Mouse (Mus musculus): Measurements from ENCODE around the gene 2210016L21Rik. TPM values are rescaled to one million over a fixed set of nuclear protein-coding genes. Genes with fewer than 3 reads are reported as not detected.
"Not testable (repeated sequence)": the region's sequence is repeated elsewhere in the genome, so short reads cannot be mapped to it uniquely, and the experiment has no call there.

Gene 2210016L21Rik
- total RNA-seq (2021) = 10 to 100 TPM; 36.7 to 39.0 TPM
- long read RNA-seq, experiment 1, transcript 2210016L21Rik-201 (6 exons, 2,607 nt) = major isoform, 20 of 23 reads
- long read RNA-seq, experiment 1, partial matches to known transcripts = 0 of 23 reads
- long read RNA-seq, experiment 1, other reads (novel, unspliced or antisense) = 3 of 23 reads
- long read RNA-seq, experiment 2, transcript 2210016L21Rik-201 (6 exons, 2,607 nt) = major isoform, 44 of 51 reads
- long read RNA-seq, experiment 2, partial matches to known transcripts = 3 of 51 reads
- long read RNA-seq, experiment 2, other reads (novel, unspliced or antisense) = 4 of 51 reads

DNA sequence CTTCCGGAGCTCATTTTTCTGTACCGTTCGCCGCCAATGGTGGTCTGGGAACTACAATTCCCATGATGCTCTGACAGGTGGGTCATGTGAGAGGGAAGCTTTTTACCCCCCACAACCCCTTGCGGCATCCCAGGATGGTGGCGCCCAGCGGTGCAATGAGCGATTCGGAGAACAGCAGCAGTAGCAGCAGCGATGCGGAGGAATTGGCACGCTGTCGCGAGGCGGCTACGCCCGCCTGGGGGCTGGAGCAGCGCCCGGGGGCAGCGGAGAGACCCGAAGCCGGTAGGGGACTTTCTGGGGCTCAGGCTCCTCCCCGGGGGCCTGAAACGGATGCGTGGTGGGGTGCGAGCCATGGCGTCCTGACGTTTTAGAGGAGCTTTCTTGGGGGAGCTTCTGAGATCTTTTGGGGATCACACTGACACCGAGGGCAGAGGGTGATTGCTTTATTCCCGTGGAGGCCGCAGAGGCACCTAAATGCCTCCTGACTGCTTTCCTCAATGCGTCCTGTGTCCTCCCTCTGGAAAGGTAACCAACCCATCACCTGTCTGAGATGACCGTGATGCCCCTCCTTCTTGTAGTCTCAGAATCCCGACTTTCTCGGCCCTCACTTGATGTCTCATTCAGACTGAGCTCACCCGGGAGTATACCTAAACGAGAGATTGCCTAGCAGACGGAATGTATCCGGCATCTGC is at the start of gene 2210016L21Rik:
TSS of gene 2210016L21Rik (plus strand) at position 85 of the 692 bp plus-strand sequence.
- DNase-seq (ENCODE audit: low spot score in 2 of 2) = peak; percentile 70 to 76

DNA sequence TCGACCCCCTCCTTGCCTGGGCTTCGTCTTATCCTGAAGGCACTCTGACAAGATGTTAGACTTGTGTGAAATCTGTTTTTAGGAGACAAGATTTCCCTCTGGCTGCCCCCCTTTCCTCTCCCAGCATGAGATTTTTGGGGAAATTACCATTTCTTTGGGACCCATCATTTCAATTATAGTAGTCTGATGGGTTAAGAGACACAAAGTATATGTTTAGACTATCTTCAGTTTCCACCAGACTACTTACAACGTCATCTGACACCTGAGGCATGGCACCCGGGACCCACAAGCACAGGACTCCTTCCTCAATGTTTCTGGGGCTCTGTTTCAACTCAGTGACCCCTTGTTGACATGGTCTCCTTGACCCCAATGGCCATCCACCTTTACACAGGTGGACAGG is 46.4 kb upstream of the 2210016L21Rik start:
- no peak for DNase-seq (ENCODE audit: low spot score in 2 of 2)

DNA sequence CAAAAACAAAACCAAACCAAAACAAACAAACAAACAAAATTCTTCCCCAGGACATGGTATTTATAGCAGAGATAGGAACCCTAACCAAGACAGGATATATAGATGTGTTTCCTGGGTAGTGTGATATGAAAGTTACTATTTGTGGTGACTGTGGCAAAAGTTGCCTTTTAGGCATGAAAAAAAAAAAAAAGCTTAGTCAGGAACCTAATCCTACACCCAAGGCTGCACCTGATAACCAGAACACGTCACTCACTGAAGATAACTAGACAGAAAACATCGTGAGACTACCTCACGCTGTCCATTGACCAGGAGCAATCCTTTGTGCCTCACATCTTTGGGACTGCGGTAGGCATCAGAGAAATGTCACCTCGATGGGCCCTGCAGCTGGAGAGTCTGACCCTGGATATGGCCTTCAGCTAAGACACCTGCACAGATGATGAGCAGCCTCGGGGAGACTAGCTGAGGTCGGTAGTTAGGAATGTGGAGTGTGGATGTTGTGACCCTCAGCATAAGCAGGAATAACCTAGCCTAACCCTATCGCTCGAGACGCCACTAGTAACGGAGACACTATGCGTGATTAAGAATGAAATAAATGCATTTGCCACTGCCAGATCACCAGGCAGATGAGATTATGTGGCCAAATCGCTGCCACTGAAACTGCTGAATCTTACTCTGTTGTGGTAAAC is 45.1 kb upstream of the 2210016L21Rik start, which contains the start of gene Oasl2:
TSS of gene Oasl2 (plus strand) at position 249 of the 686 bp plus-strand sequence.
- no peak for DNase-seq (ENCODE audit: low spot score in 2 of 2)

DNA sequence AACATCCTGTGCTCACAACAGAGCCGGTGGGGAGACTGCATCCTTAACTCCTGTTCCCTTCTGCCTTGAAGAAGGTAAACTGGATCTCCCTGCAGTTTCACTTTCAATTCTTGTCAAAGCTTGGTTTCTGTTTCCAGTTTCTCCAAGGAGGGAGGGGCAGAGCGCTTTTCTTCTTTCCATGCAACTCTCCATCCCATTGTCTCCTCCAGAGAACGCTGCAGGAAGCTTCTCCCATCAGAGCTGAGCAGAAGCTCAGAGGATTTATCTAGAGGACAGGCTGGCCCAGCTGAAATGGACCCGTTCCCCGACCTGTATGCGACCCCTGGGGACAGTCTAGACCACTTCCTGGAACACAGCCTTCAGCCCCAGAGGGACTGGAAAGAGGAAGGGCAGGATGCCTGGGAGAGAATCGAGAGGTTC is 44.6 kb upstream of the 2210016L21Rik start:
- DNase-seq (ENCODE audit: low spot score in 2 of 2) = peak; percentile 12 to 37

DNA sequence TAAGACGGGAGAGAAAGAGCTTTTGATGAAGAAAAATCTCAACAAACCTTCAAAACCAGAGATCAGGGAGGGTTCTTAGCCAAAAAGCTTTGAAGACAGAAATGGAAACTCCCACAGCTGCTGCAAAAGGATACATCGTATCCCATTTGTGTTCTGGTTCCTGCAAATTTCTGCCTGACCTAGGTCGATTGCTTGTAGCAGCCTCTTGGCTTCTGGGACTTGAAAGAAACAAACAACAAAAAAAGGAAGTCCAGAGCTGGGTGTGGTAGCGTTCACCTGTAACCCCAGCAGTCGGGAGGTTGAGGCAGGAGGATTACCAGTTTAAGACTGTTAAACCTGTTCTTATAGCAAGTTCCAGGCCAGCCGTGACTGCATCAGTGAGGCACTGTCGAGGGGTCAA is 43.1 kb upstream of the 2210016L21Rik start:
- DNase-seq (ENCODE audit: low spot score in 2 of 2) = no peak

DNA sequence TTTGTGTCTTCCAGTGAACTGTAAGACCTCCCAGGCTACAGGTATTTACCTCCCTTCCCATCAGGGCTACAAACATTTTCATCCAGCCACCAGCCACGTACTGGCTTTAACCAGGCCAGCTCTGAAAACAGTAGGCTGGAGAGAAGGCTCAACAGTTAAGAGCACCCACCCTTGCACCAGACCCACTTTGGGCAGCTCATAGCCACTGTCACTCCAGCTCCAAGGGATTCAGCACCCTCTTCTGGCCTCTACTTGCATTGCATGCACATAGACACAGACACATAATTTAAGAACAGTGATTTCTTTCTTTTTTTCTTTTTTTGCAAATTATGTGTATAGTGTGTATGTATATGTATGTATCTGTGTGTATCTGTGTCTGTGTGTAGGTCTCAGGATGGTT is 39.5 kb upstream of the 2210016L21Rik start:
- peak; percentile 35 to 59 for DNase-seq (ENCODE audit: low spot score in 2 of 2)

DNA sequence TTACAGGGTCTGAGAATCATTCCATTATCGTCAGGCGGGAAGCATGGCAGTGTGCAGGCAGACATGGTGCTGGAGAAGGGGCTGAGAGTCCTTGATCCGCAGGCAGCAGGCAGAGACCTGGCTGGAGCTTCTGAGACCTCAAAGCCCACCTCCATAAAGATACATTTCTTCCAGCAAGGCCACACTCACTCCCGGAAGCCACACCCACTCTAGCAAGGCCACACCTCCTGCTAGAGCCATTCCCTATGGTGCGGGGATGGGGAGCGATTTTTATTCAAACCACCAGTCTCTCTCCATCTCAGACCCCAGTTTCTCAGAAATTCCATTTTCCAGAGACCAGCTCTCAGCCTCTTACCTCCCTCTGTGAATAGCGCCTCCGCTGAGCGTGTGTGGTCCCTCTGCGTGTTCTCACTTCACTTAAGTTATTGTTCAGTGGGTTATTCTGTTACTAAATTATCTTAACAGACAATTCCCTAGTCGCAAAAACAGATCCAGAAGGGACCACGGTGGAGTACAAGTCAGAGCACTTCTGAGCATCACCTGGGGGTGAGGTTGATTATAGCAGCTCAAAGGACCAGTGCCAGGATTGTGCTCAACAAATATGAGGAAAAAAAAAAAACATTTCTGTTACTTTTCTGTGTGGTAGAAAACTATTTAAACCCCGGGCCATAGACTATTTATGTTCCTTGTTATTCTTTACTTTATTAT is 33.2 kb upstream of the 2210016L21Rik start:
- DNase-seq (ENCODE audit: low spot score in 2 of 2) = no peak

DNA sequence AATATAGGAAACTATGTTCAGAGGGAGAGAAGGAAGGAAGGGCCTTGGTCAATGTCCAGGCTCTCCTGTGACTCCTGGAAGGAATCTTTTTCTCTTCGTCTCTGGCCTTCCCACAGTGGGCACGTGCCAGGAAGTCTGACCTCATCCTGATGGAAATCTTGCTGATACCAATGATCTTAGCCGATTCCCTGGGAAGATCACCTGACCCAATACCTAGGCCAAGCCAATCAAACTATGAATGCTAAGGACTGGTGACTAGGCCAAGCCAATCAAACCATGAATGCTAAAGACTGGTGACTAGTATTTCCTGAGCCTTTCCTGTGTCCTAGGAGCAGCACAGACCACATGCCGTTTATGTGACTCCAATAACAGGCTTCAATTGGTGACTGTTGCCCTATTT is 28.3 kb upstream of the 2210016L21Rik start:
- DNase-seq (ENCODE audit: low spot score in 2 of 2) = no peak

DNA sequence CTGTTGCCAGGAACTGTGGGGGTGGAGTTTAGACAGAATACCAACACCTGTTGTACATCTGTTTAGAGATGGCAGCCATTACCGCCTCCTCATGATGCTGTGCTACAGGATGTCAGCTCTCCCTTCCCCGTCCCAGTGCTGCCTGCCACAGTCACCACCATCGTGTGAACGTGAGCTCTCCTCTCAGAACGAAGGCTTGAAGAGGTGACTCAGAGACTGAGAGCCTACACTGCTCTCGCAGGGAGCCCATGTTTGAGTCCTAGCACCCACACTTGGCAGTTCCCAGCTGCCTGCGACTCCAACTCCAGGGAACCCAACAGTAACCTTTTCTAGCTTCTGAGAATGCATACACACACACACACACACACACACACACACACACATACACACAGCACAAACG is 27.1 kb upstream of the 2210016L21Rik start:
- no peak for DNase-seq (ENCODE audit: low spot score in 2 of 2)

DNA sequence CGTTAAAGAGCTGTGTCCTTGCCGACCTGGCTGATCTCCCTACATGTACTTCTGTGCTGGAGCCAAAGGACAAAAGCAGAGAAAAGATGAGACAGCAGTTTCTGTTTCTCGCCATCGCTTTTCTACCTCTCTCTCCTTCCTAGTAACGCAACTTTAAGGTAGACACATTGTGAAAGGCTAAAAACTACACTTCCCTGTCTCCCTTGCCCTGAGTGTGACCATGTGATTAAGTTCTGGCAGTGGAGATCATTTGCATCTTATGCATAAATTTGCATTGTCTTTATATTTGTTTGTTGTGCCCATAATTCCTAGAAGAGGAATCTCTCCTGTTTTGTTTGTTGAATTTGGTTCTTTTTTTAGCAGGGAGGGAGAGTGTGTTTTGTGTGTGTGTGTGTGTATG is 26.1 kb upstream of the 2210016L21Rik start:
- DNase-seq (ENCODE audit: low spot score in 2 of 2) = no peak

DNA sequence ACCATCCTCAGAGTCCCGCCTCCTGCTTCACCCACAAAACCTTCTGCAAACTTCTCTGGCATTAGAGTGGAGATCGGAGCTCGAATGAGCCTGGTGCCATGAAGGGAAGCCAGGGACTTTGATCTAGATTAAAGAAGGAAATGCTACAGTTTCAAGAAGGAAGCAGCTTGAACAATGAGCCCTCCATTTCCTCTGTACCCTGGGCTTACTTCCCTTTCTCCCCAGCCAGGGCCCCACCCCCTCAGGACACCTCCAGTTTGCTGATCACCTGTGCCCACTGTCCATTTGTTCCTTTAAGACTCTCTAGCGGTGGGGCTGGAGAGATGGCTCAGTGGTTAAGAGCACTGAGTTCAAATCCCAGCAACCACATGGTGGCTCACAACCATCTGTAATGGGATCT is 25.2 kb upstream of the 2210016L21Rik start:
- no peak for DNase-seq (ENCODE audit: low spot score in 2 of 2)

DNA sequence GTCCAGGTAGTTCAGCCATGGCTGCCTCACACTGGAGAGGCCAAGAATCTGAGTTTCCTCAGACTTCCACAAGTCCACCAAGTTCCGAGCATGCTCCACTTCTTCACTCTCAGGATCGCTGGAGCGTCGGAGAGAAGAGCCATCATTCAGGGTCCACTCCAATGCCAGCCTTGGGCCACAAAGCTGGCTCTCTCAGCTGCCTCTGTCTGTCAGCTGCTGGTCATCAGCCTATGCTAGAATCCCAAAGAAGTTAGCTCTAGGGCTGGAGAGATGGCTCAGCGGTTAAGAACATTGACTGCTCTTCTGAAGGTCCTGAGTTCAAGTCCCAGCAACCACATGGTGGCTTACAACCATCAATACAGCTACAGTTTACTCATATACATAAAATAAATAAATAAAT is 24.6 kb upstream of the 2210016L21Rik start:
- DNase-seq (ENCODE audit: low spot score in 2 of 2) = not testable (repeated sequence)

DNA sequence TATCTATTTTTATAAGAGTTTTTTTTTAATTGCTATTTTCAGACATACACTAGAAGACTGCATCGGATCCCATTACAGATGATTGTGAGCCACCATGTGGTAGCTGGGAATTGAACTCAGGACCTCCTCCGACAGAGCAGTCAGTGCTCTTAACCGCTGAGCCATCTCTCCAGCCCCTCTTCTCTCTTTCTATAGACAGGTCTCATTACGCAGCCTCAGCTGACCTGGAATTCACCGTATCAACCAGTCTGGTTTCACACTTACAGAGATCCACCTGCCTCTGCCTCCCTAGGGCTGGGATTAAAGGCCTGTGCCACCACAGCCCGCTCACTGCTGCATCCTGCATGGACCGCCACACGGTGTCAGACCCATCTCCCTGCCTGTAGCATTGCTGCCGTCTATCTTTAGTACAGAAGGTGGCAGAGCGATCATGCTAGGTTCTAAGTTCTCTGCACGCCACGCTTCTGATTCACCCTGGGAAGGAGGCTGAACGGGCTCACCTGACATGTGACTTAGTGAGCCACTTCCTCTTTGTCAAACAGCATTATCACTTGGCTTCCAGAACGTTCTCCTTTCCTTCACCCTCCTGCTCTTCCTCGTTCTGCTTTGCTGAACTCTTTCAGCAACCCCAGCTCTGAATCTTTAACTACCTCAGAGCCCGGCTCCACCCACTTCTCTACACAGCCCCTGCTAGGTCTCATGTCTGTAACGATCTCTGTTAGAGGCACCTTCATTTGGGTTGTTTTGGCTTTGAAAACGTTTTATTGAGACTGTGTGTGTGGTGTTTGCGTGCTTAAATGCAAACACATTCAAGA is 20.2 kb upstream of the 2210016L21Rik start:
- no peak for DNase-seq (ENCODE audit: low spot score in 2 of 2)

DNA sequence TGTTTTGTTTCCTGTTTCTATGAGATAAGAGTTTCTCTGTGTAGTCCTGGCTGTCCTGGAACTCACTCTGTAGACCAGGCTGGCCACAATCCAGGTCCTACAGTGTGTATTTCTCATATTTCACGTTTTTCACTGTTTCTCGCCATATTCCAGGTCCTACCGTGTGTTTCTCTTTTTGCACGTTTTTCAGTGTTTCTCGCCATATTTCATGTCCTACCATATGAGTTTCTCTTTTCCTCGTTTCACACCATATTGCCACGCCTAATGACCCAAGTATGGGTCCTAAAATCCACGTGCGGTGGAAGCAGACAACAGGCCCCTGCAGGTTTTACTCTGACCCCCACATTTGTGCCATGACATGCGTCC is 19.6 kb upstream of the 2210016L21Rik start:
- no peak for DNase-seq (ENCODE audit: low spot score in 2 of 2)

DNA sequence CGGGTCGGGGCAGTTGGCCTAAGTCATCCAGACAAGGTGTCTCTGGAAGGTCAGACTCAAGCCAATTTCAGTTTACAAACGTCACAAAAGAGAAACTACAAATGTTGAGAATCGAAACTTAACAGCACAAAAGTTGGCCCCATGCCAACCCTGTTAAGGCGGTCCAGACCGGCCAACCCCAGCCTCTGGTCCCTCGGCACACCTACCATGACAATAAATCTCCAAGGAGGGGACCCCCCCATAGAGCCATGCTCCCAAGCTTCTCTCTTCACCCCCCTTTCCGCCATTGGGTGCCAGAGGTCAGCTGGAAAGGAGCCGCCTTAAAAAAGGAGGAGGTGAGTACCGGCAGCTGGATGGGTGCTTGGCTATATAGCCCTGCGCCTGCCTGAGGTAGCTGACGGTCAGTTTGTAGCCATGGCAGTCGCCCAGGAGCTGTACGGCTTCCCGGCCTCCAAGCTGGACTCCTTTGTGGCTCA is 18.9 kb upstream of the 2210016L21Rik start, which contains the start of gene Oasl1:
TSS of gene Oasl1 (plus strand) at position 243 of the 476 bp plus-strand sequence.
- DNase-seq (ENCODE audit: low spot score in 2 of 2) = peak; percentile 47 to 59

DNA sequence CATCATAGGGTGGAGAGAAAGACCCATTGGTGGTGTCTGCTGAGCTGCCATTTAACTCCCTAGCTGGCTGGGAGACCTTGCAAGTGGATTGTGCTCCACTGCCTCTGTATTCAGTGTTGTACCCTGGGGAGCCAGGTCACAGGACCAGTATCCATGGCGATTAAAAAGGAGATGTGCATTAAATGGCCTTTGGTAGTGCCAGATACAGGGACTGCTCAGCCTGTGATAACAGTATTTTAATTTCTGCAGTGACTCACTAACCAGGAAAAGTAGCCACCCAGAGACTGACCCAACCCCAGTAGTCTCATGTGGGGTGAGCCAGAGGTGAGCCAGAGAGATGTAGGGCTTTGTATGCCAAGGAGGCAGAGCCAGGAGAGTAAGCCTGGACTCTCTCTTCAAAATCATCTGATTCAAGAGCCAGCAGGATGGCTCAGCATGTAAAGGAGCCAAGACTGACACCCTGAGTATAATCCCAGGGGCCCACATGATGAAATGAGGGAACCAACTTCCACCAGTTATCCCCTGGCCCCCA is 15.7 kb upstream of the 2210016L21Rik start:
- no peak for DNase-seq (ENCODE audit: low spot score in 2 of 2)

DNA sequence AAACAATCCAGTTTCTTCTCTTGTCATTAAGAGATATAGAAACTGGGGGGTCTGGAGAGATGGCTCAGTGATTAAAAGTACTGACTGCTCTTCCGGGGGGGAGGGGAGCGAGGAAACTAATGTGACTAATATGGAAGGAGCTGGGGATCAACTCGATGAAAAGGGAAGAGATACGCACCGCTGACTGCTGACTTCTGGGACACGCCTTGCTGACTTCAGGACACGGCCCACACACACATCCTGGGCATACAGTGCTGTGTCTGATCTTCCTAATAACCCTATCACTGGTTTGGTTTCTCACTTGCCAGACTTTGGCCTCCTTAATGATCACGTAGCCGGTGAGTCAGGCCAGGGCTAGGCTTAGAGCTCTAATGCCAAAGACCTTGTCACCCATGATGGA is 15.2 kb upstream of the 2210016L21Rik start:
- DNase-seq (ENCODE audit: low spot score in 2 of 2) = no peak

DNA sequence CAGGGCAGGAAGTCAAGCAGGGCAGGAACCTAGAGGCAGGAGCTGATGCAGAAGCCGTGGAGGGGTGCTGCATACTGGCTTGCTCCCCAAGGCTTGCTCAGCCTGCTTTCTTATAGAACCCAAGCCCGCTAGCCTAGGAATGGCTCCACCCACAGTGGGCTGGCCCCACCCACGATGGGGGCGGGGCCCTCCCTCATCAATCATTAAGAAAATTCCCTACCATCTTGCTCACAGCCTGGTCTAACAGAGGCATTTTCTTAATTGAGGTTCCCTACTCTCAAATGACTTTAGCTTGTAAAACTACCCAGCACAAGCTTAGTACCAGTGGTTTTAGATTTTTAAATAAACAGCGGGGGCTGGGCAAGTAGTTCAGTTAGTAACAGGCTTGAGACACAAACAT is 10.3 kb upstream of the 2210016L21Rik start:
- no peak for DNase-seq (ENCODE audit: low spot score in 2 of 2)

DNA sequence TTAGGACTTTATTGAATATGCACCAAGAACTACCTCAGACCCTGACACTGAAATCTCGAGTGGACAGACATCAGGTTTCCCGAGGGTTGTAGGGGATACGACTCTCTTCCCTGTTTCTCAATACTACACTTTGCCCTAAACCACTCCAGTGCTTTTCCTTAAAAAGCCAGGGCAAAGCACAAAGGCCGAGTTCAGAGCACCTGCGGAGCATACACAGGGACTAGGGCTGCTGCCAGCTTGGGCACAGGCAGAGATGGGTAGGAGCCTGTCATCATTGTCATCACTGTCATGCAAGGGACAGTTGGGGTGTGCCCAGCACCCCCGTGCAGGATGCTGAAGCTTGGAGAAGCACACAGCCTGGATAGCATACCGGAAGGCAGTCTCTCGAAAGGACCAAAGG is 8.8 kb upstream of the 2210016L21Rik start:
- DNase-seq (ENCODE audit: low spot score in 2 of 2) = no peak

DNA sequence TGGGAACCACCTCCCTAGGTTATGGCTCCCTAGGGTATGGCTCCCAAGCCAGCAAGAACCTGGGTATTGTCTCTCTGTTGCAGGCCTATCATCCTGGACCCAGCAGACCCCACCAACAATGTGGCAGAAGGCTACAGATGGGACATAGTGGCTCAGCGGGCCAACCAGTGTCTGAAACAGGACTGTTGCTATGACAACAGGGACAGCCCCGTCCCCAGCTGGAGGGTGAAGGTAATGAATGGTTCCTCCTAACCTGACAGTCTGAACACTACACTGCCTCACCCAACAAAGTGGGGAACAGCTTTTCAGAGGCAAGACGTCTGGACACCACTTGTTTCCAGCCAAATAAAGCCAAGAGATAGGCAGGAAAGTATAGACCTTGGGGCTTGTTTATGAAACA is 6.1 kb upstream of the 2210016L21Rik start:
- DNase-seq (ENCODE audit: low spot score in 2 of 2) = no peak

Measured in adrenal gland, adult 18-20 months (tissue).